Mouse (Mus musculus) liver, postnatal 0 days (tissue): ENCODE results near the gene Ctnnbl1.

Experiments used
- CTCF ChIP-seq: sonication (generic); IDR thresholded peaks from 2 replicates; pipeline ENCODE4 v1.5.1; 2016; ENCODE audit warnings: antibody characterized with exemption, low read depth
- EP300 ChIP-seq: IDR thresholded peaks from 2 replicates; pipeline ENCODE4 v1.6.1; 2016; ENCODE audit warnings: antibody characterized with exemption, low read depth, mild to moderate bottlenecking

DNA sequence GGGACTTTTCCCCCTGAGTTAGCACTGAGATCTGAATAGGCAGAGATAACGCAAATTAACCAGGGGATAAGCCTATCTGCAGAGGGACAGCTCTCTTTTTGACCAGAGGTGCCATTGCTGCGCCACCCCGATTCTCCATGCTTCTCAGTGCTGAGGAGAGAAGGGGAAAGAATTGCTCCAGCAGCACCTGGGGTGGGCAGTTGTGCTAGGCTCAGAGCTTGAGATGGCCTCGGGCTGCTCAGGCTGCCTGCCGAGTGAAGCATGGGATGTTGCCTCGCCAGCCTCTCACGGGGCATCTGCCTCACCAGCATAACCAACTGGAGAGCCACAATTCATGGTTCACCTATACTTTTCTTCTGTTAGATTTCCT is 15.2 kb downstream of the Ctnnbl1 start:
- no peak for TF ChIP-seq CTCF
- no peak for TF ChIP-seq EP300
